Mouse (Mus musculus): ENCODE data around the gene Traf1. TPM values are rescaled to one million over a fixed set of nuclear protein-coding genes. Genes with fewer than 3 reads are reported as not detected.

The Traf1 gene
- polyA plus RNA-seq, 1 experiment = 6.5 TPM

DNA sequence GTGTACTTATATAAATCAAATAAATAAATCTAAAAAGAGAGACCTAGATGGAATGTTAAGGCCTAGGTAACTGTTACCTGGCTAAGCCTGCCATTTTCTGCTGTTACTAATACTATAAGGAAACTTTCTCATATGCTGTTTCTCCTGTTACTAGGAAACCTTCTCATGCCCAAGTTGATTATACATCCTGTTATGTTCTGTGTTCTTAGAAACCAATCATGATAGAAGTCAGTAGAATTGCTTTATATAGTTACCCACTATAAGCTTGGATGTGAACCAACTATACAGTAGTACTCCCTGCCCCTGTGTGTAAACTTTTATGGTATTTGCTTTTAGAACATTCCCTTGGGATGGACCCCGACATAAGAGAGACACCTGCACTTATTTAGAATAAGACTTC is 26.0 kb upstream of the Traf1 start:
- Histone ChIP-seq H3K4me3 (ENCODE audit: control insufficient read depth, low read depth, low read length) (no peak overlapping the region), H3K27ac (ENCODE audit: control insufficient read depth, insufficient read depth, low read depth, low read length) (no peak overlapping the region), H3K27me3 (ENCODE audit: control insufficient read depth, insufficient read depth, low read length) (no peaks in the 10 kb centered on the region), H3K36me3 (ENCODE audit: control insufficient read depth, insufficient read depth, low read length) (no peaks in the 10 kb centered on the region), H3K4me1 (ENCODE audit: control insufficient read depth, insufficient read depth, low read length) (no peaks in the 10 kb centered on the region)
- TF ChIP-seq CTCF (IDR thresholded peaks at IDR 0.05; ENCODE audit: control insufficient read depth, insufficient read depth, insufficient replicate concordance, low read depth, low read length) (no peak), POLR2A (IDR thresholded peaks at IDR 0.05; ENCODE audit: control insufficient read depth, low read depth, low read length) (no peak)

DNA sequence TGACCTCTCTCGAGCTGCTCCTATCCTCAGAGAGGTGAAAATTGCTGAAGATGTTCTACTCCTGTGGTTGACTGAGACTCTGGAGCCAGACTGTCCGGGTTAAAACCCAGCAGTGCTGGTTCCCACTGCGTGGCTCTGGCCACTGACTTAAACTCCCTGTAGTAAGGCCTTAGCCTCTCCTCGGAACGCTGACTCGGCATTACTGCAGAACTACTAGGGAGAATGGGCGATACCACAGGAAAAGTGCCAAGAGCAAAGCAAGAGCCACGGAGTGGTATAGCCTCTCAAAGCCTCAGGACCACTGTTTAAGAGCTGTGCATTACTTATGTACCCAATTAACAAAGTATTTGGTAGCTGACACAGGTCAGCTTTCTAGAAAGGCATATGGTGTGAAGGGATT is 23.3 kb upstream of the Traf1 start:
- Histone ChIP-seq H3K27ac (ENCODE audit: control insufficient read depth, insufficient read depth, low read depth, low read length) (no peak overlapping the region), H3K27me3 (ENCODE audit: control insufficient read depth, insufficient read depth, low read length) (no peaks in the 10 kb centered on the region), H3K4me1 (ENCODE audit: control insufficient read depth, insufficient read depth, low read length) (no peaks in the 10 kb centered on the region), H3K36me3 (ENCODE audit: control insufficient read depth, insufficient read depth, low read length) (no peaks in the 10 kb centered on the region), H3K4me3 (ENCODE audit: control insufficient read depth, low read depth, low read length) (no peak overlapping the region)
- TF ChIP-seq CTCF (IDR thresholded peaks at IDR 0.05; ENCODE audit: control insufficient read depth, insufficient read depth, insufficient replicate concordance, low read depth, low read length) = no peak
- no peak for TF ChIP-seq POLR2A (IDR thresholded peaks at IDR 0.05; ENCODE audit: control insufficient read depth, low read depth, low read length)

DNA sequence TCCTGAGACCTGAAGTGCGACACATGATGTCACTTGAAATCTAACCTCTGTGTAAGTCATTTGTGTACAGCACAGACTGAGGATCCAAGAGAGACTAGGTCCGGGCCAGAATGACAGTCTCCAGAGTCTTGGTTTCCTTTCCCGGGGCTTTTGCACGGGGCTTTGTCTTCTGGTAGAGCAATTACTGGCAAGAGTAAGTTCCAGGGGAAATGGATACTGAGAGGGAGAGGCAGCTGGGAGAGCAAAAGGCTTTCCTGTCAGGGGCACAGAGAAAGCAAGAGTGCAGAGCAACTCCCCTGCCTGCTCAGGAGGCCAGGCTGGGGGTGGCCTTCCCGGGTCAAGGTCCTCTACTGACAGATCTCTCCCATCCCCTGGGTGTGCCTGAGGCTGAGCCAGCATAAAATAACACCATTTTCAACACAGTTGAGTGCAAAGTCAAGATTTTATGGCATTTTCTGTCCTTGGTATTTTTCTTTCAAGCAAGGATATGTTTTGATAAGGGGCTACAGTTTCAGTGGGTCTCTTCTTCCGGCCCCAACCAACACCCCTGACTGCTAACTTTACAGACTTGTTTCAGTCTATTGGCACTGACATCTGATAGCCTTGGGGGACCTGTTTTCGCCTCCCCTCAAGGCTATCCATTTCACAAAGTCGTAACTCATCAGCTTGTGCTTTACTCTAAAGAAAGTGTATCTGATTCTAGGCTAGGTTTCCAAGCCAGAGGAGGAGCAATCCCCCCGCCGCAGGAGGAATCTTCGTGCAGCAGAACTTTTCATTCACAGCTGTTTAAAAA is 21.5 kb upstream of the Traf1 start:
- Histone ChIP-seq H3K36me3 (ENCODE audit: control insufficient read depth, insufficient read depth, low read length) (no peaks in the 10 kb centered on the region), H3K27me3 (ENCODE audit: control insufficient read depth, insufficient read depth, low read length) (no peaks in the 10 kb centered on the region), H3K27ac (ENCODE audit: control insufficient read depth, insufficient read depth, low read depth, low read length) (no peak overlapping the region), H3K4me1 (ENCODE audit: control insufficient read depth, insufficient read depth, low read length) (no peaks in the 10 kb centered on the region), H3K4me3 (ENCODE audit: control insufficient read depth, low read depth, low read length) (no peak overlapping the region)
- no peak for TF ChIP-seq CTCF (IDR thresholded peaks at IDR 0.05; ENCODE audit: control insufficient read depth, insufficient read depth, insufficient replicate concordance, low read depth, low read length)
- no peak for TF ChIP-seq POLR2A (IDR thresholded peaks at IDR 0.05; ENCODE audit: control insufficient read depth, low read depth, low read length)

- H3K27me3 ChIP-seq (ENCODE audit: control insufficient read depth, insufficient read depth, low read length) = no peaks in the 10 kb centered on the region
- no peaks in the 10 kb centered on the region for H3K36me3 ChIP-seq (ENCODE audit: control insufficient read depth, insufficient read depth, low read length)
- TF ChIP-seq POLR2A (IDR thresholded peaks at IDR 0.05; ENCODE audit: control insufficient read depth, low read depth, low read length) (no peak), CTCF (IDR thresholded peaks at IDR 0.05; ENCODE audit: control insufficient read depth, insufficient read depth, insufficient replicate concordance, low read depth, low read length) (no peak)
- peaks cover 2% of the 10 kb centered on the region; the same call in 1 of the 2 replicates for H3K4me1 ChIP-seq (ENCODE audit: control insufficient read depth, insufficient read depth, low read length)
- H3K27ac ChIP-seq (ENCODE audit: control insufficient read depth, insufficient read depth, low read depth, low read length) = no peak overlapping the region
- no peak overlapping the region for H3K4me3 ChIP-seq (ENCODE audit: control insufficient read depth, low read depth, low read length)
These were observed 20.6 kb upstream of the Traf1 start for GRCm38 (mm10) chr2:34982096-34982724.

DNA sequence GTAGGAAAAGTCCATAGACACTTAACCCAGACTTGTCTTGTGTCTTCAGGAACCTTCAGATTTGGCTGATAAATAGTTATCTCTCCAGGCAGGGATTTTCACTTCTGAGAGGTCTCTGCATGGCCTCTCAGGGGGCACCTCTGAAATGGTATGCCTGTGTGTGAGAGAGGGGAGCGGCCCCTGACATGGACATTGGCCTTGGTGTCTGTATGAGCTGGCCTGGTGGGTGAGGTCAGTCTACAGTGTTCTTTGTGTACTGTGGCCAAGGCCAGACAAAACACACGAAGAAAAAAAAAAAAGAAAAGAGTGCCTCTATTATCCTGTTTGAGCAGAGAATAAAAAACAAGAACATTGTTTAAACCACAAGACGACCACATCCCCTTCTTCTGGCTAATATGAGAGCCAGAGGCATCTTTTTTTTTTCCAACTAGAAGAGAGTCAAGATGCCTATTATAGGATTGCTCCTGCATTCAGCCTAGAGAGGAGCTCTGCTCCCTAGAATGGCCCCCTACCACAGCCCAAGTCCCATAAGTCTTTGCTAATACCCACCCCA is 18.0 kb upstream of the Traf1 start:
- H3K27me3 ChIP-seq (ENCODE audit: control insufficient read depth, insufficient read depth, low read length) = no peaks in the 10 kb centered on the region
- no peak overlapping the region for H3K27ac ChIP-seq (ENCODE audit: control insufficient read depth, insufficient read depth, low read depth, low read length)
- H3K4me3 ChIP-seq (ENCODE audit: control insufficient read depth, low read depth, low read length) = no peak overlapping the region
- no peak for TF ChIP-seq CTCF (IDR thresholded peaks at IDR 0.05; ENCODE audit: control insufficient read depth, insufficient read depth, insufficient replicate concordance, low read depth, low read length)
- H3K4me1 ChIP-seq (ENCODE audit: control insufficient read depth, insufficient read depth, low read length) = peaks cover 2% of the 10 kb centered on the region; the same call in 1 of the 2 replicates
- H3K36me3 ChIP-seq (ENCODE audit: control insufficient read depth, insufficient read depth, low read length) = no peaks in the 10 kb centered on the region

GRCm38 (mm10) chr2:34978226-34978625 is 16.7 kb upstream of the Traf1 start:
- Histone ChIP-seq H3K27me3 (ENCODE audit: control insufficient read depth, insufficient read depth, low read length) (no peaks in the 10 kb centered on the region), H3K27ac (ENCODE audit: control insufficient read depth, insufficient read depth, low read depth, low read length) (no peak overlapping the region), H3K4me1 (ENCODE audit: control insufficient read depth, insufficient read depth, low read length) (peaks cover 2% of the 10 kb centered on the region; the same call in 1 of the 2 replicates), H3K4me3 (ENCODE audit: control insufficient read depth, low read depth, low read length) (no peak overlapping the region), H3K36me3 (ENCODE audit: control insufficient read depth, insufficient read depth, low read length) (no peaks in the 10 kb centered on the region)
- TF ChIP-seq CTCF (IDR thresholded peaks at IDR 0.05; ENCODE audit: control insufficient read depth, insufficient read depth, insufficient replicate concordance, low read depth, low read length) = no peak
- TF ChIP-seq POLR2A (IDR thresholded peaks at IDR 0.05; ENCODE audit: control insufficient read depth, low read depth, low read length) = no peak

DNA sequence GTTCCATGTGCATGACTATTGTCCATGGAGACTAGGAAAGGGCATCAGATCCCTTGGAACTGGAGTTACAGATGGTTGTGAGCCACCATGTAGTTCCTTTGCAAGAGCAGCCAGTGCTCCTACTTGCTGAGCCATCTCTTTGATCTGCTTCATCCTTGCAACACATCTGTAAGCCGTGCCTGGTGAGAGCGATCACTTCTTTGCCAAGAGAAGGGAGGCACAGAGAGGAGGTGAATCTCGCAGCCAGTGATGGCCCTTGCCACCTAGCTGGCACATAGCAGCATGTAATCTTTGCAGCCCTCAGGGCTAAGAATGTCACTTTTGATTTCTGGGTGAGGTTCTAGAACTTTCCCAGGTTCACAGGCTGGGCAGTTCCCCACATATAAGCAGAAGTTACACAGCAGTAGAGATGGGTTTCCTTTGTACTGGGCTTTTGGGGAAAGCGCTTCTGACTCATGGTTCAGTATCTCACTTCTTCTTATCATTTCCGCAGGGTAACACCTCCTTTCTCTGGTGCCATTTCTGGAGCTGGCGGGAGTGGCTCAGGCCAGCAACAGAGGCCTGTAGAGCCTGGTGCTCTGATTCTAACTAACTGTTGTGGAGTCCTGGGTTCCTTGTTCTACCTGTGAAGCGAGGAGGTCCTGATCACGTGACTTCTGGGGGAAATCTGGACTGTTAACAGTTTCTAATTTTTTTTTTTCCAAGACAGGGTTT is 15.5 kb upstream of the Traf1 start:
- Histone ChIP-seq H3K27me3 (ENCODE audit: control insufficient read depth, insufficient read depth, low read length) (no peaks in the 10 kb centered on the region), H3K36me3 (ENCODE audit: control insufficient read depth, insufficient read depth, low read length) (no peaks in the 10 kb centered on the region), H3K4me3 (ENCODE audit: control insufficient read depth, low read depth, low read length) (no peak overlapping the region), H3K4me1 (ENCODE audit: control insufficient read depth, insufficient read depth, low read length) (peaks cover 2% of the 10 kb centered on the region; the same call in 1 of the 2 replicates), H3K27ac (ENCODE audit: control insufficient read depth, insufficient read depth, low read depth, low read length) (no peak overlapping the region)
- no peak for TF ChIP-seq CTCF (IDR thresholded peaks at IDR 0.05; ENCODE audit: control insufficient read depth, insufficient read depth, insufficient replicate concordance, low read depth, low read length)
- no peak for TF ChIP-seq POLR2A (IDR thresholded peaks at IDR 0.05; ENCODE audit: control insufficient read depth, low read depth, low read length)
